Mouse (Mus musculus) bone marrow macrophage, adult 2 months (primary cell): ENCODE measurements around the gene Defa28.
"Not testable (repeated sequence)": the region's sequence is repeated elsewhere in the genome, so short reads cannot be mapped to it uniquely, and the experiment has no call there.

ENCODE experiments used
- CTCF ChIP-seq: IDR thresholded peaks from 2 replicates; pipeline ENCODE4 v1.5.1; 2012; ENCODE audit warnings: low read depth, mild to moderate bottlenecking, low read length, moderate library complexity
- POLR2A ChIP-seq: IDR thresholded peaks from 2 replicates; pipeline ENCODE4 v1.6.1; 2012; ENCODE audit warnings: mild to moderate bottlenecking, low read depth, low read length, borderline replicate concordance

GRCm38 (mm10) chr8:21594408-21594807 is 11.6 kb downstream of the Defa28 start, which contains the start of gene Gm7861:
- not testable (repeated sequence) for TF ChIP-seq CTCF, POLR2A
